Mouse (Mus musculus): ENCODE data around the gene 0610009B22Rik. TPM values are rescaled to one million over a fixed set of nuclear protein-coding genes. Genes with fewer than 3 reads are reported as not detected.
"Not testable (repeated sequence)": the region's sequence is repeated elsewhere in the genome, so short reads cannot be mapped to it uniquely, and the experiment has no call there.

Gene 0610009B22Rik
- polyA plus RNA-seq, 1 experiment from 2014 or later = 35.2 TPM

- Histone ChIP-seq H3K36me3 (replicated peaks) (no peaks in the 10 kb centered on the region), H3K4me2 (peak overlapping the region; percentile 60; the same call in 1 of the 2 replicates), H3K9ac (no peak overlapping the region), H3K27me3 (no peaks in the 10 kb centered on the region), H3K4me1 (replicated peaks) (peaks cover 8% of the 10 kb centered on the region), H3K27ac (replicated peaks) (no peak overlapping the region), H3K4me3 (replicated peaks) (no peak overlapping the region), H3K9me3 (replicated peaks) (no peaks in the 10 kb centered on the region)
- no peak for ATAC-seq (ENCODE audit: insufficient read depth)
- 35% methylated on average over 8 of the region's 8 CpGs for WGBS (ENCODE audit: insufficient replicate concordance)
These were observed 6.7 kb downstream of the 0610009B22Rik start for GRCm38 (mm10) chr11:51681976-51682374.

- Histone ChIP-seq H3K4me3 (replicated peaks) (peak overlapping the region; percentile 39), H3K4me1 (replicated peaks) (peaks cover 8% of the 10 kb centered on the region), H3K36me3 (replicated peaks) (no peaks in the 10 kb centered on the region), H3K9me3 (replicated peaks) (no peaks in the 10 kb centered on the region), H3K27ac (replicated peaks) (no peak overlapping the region), H3K4me2 (peak overlapping the region; percentile 60), H3K9ac (peak overlapping the region; percentile 31; the same call in 1 of the 2 replicates), H3K27me3 (no peaks in the 10 kb centered on the region)
- WGBS (ENCODE audit: insufficient replicate concordance) = 26% methylated on average over 13 of the region's 13 CpGs
- ATAC-seq (ENCODE audit: insufficient read depth) = peak; percentile 28; the same call in 1 of the 2 replicates
These were observed 7.2 kb downstream of the 0610009B22Rik start for GRCm38 (mm10) chr11:51681324-51681975.

GRCm38 (mm10) chr11:51679466-51679865, 9.2 kb downstream of the 0610009B22Rik start:
- no peak overlapping the region for H3K4me2 ChIP-seq
- no peaks in the 10 kb centered on the region for H3K9me3 ChIP-seq (replicated peaks)
- H3K9ac ChIP-seq = no peak overlapping the region
- H3K4me3 ChIP-seq (replicated peaks) = no peak overlapping the region
- no peak overlapping the region for H3K27ac ChIP-seq (replicated peaks)
- H3K27me3 ChIP-seq = no peaks in the 10 kb centered on the region
- peaks cover 8% of the 10 kb centered on the region for H3K4me1 ChIP-seq (replicated peaks)
- no peaks in the 10 kb centered on the region for H3K36me3 ChIP-seq (replicated peaks)
- no peak for ATAC-seq (ENCODE audit: insufficient read depth)
- 61% methylated on average over 3 of the region's 3 CpGs for WGBS (ENCODE audit: insufficient replicate concordance)

DNA sequence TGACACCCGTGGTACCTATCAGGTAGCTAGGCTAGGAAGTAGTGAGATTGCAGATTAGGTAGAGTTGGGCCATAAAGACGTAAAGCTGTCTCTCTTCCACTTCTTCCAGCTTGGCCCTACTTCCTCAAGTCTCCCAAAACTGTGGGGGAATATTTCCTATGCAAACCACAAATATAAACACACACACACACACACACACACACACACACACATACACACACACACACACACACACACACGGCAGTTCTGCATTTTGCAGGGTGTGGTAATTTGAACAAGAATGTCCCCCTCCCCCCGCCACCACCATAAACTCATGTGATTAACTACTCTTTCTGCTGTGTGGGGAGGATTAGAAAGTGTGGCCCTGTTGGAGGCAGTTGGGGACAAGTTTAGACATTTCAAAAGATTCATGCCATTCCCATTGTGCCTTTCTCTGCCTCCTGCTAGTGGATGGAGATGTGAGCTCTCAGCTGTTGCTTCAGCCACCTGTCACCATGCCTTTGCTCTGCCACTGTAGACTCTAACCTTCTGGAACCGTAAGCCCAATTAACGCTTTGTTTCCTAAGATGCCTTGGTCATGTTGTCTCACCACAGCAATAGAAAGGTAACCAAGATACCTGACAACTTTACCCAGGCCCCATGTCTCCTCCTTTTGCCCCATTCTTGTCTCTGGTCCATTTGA, 10.8 kb downstream of the 0610009B22Rik start:
- H3K4me3 ChIP-seq (replicated peaks) = no peak overlapping the region
- 39% methylated on average over 6 of the region's 6 CpGs for WGBS (ENCODE audit: insufficient replicate concordance)

GRCm38 (mm10) chr11:51675386-51675785, 13.3 kb downstream of the 0610009B22Rik start:
- H3K4me1 ChIP-seq (replicated peaks) = no peaks in the 10 kb centered on the region
- H3K9ac ChIP-seq = no peak overlapping the region
- no peak overlapping the region for H3K27ac ChIP-seq (replicated peaks)
- no peaks in the 10 kb centered on the region for H3K27me3 ChIP-seq
- no peak overlapping the region for H3K4me2 ChIP-seq
- WGBS (ENCODE audit: insufficient replicate concordance) = 51% methylated on average over 5 of the region's 5 CpGs
- no peaks in the 10 kb centered on the region for H3K36me3 ChIP-seq (replicated peaks)
- H3K4me3 ChIP-seq (replicated peaks) = no peak overlapping the region
- no peak for ATAC-seq (ENCODE audit: insufficient read depth)
- no peaks in the 10 kb centered on the region for H3K9me3 ChIP-seq (replicated peaks)

More for the DNA sequence above, 10.8 kb downstream of the 0610009B22Rik start:
- Histone ChIP-seq H3K36me3 (replicated peaks) (no peaks in the 10 kb centered on the region), H3K9ac (no peak overlapping the region), H3K4me1 (replicated peaks) (peaks cover 8% of the 10 kb centered on the region), H3K9me3 (replicated peaks) (no peaks in the 10 kb centered on the region), H3K4me2 (no peak overlapping the region), H3K27ac (replicated peaks) (no peak overlapping the region), H3K27me3 (no peaks in the 10 kb centered on the region)
- no peak for ATAC-seq (ENCODE audit: insufficient read depth)

GRCm38 (mm10) chr11:51673291-51673690, 15.4 kb downstream of the 0610009B22Rik start:
- H3K9me3 ChIP-seq (replicated peaks) = no peaks in the 10 kb centered on the region
- H3K9ac ChIP-seq = no peak overlapping the region
- H3K4me2 ChIP-seq = no peak overlapping the region
- no peak overlapping the region for H3K4me3 ChIP-seq (replicated peaks)
- 73% methylated on average over 9 of the region's 9 CpGs for WGBS (ENCODE audit: insufficient replicate concordance)
- no peak for ATAC-seq (ENCODE audit: insufficient read depth)
- no peaks in the 10 kb centered on the region for H3K27me3 ChIP-seq
- no peaks in the 10 kb centered on the region for H3K4me1 ChIP-seq (replicated peaks)
- no peaks in the 10 kb centered on the region for H3K36me3 ChIP-seq (replicated peaks)
- H3K27ac ChIP-seq (replicated peaks) = no peak overlapping the region

DNA sequence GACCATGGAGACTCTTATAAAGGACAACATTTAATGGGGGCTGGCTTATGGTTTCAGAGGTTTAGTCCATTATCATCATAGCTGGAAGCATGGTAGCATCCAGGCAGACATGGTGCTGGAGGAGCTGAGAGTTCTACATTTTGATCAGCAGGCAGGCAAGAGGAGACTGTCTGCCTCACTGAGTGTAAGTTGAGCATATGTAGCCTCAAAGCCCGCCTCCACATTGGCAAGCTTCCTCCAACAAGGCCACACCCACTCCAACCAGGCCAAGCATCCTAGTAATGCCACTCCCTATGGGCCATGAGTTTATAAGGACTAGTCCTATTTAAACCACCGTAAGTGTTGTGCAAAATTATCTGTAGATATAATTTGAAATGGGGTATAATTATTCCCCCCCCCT, 17.3 kb downstream of the 0610009B22Rik start:
- Histone ChIP-seq H3K9ac (no peak overlapping the region), H3K9me3 (replicated peaks) (no peaks in the 10 kb centered on the region), H3K36me3 (replicated peaks) (no peaks in the 10 kb centered on the region), H3K4me2 (no peak overlapping the region), H3K27me3 (no peaks in the 10 kb centered on the region), H3K4me1 (replicated peaks) (no peaks in the 10 kb centered on the region), H3K27ac (replicated peaks) (no peak overlapping the region), H3K4me3 (replicated peaks) (no peak overlapping the region)
- ATAC-seq (ENCODE audit: insufficient read depth) = no peak
- 52% methylated on average over 2 of the region's 2 CpGs for WGBS (ENCODE audit: insufficient replicate concordance)

DNA sequence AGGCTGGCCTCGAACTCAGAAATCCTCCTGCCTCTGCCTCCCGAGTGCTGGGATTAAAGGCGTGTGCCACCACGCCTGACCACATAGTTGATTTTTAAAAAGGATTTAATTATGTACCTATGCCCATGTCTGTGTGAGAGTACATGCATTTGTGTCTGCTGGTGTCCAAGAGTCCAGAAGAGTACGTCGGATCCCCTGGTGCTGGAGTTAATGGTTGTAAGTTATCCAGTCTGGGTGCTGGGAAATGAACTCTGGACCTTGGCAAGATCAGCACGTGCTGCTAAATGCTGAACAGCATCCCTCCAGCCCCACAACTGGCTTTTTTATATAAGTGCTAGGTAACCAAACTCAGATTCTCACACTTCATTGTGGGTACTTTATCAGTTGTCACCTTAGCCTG, 17.8 kb downstream of the 0610009B22Rik start:
- Histone ChIP-seq H3K9me3 (replicated peaks) (no peaks in the 10 kb centered on the region), H3K36me3 (replicated peaks) (no peaks in the 10 kb centered on the region), H3K4me2 (no peak overlapping the region), H3K4me1 (replicated peaks) (no peaks in the 10 kb centered on the region), H3K9ac (no peak overlapping the region), H3K27ac (replicated peaks) (no peak overlapping the region), H3K27me3 (no peaks in the 10 kb centered on the region), H3K4me3 (replicated peaks) (no peak overlapping the region)
- WGBS (ENCODE audit: insufficient replicate concordance) = 71% methylated on average over 7 of the region's 7 CpGs
- no peak for ATAC-seq (ENCODE audit: insufficient read depth)

- 80% methylated on average over 7 of the region's 7 CpGs for WGBS (ENCODE audit: insufficient replicate concordance)
- not testable (repeated sequence) for H3K9ac ChIP-seq; H3K27me3 ChIP-seq; H3K27ac ChIP-seq (replicated peaks); ATAC-seq (ENCODE audit: insufficient read depth); H3K4me3 ChIP-seq (replicated peaks); H3K9me3 ChIP-seq (replicated peaks); H3K4me1 ChIP-seq (replicated peaks); H3K4me2 ChIP-seq; H3K36me3 ChIP-seq (replicated peaks)
These were observed 23.9 kb downstream of the 0610009B22Rik start for GRCm38 (mm10) chr11:51664747-51665146.

DNA sequence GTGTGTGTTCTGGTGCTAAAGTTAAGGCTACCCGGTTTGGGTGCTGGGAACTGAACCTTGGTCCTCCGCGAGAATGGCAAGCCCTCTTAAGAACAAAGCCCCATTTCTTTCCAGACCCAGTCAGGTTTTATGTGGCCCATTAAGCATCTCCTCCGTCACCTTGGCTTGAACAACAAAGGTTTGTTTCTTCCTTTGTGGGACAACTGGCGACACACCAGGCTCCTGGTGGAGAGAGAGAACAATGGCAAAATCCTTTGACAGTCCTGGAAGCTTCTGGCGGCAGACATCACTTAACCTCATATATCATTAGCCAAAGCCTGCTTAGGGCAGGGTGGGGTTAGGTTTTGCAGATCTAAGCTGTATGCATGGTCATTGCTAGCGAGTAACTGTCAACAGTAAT, 26.0 kb downstream of the 0610009B22Rik start:
- H3K27ac ChIP-seq (replicated peaks) = no peak overlapping the region
- 72% methylated on average over 7 of the region's 7 CpGs for WGBS (ENCODE audit: insufficient replicate concordance)
- no peak overlapping the region for H3K4me3 ChIP-seq (replicated peaks)
- no peaks in the 10 kb centered on the region for H3K27me3 ChIP-seq
- ATAC-seq (ENCODE audit: insufficient read depth) = no peak
- H3K4me1 ChIP-seq (replicated peaks) = peaks cover 10% of the 10 kb centered on the region
- no peak overlapping the region for H3K9ac ChIP-seq
- H3K36me3 ChIP-seq (replicated peaks) = no peaks in the 10 kb centered on the region
- no peaks in the 10 kb centered on the region for H3K9me3 ChIP-seq (replicated peaks)
- no peak overlapping the region for H3K4me2 ChIP-seq

- H3K9me3 ChIP-seq (replicated peaks) = no peaks in the 10 kb centered on the region
- 77% methylated on average over 16 of the region's 16 CpGs for WGBS (ENCODE audit: insufficient replicate concordance)
- H3K36me3 ChIP-seq (replicated peaks) = no peaks in the 10 kb centered on the region
- H3K27ac ChIP-seq (replicated peaks) = no peak overlapping the region
- no peak overlapping the region for H3K9ac ChIP-seq
- H3K4me3 ChIP-seq (replicated peaks) = no peak overlapping the region
- H3K4me1 ChIP-seq (replicated peaks) = peaks cover 10% of the 10 kb centered on the region
- no peak for ATAC-seq (ENCODE audit: insufficient read depth)
- H3K4me2 ChIP-seq = no peak overlapping the region
- H3K27me3 ChIP-seq = no peaks in the 10 kb centered on the region
These were observed 26.8 kb downstream of the 0610009B22Rik start for GRCm38 (mm10) chr11:51661867-51662365.
